Mouse (Mus musculus) limb, embryonic 14.5 days (tissue): Measurements from ENCODE around the gene Sema4c. TPM values are rescaled to one million over a fixed set of nuclear protein-coding genes. Genes with fewer than 3 reads are reported as not detected.

Experiments used
- ATAC-seq: fragments of 200-750 bp; cut with Nextera tagmentation; 2 replicates; pipeline ENCODE4 v1.8.0; 2017; ENCODE audit warnings: low read depth, moderate number of reproducible peaks, moderate TSS enrichment; ENCODE audit not compliant: low FRiP score
- DNase-seq: peaks from one replicate; pipeline ENCODE4 v3.0.0-alpha.2; 2015; ENCODE audit warnings: low spot score
- H3K27ac ChIP-seq: fragments of 300-500 bp; sonication (generic); replicated peaks from 2 replicates; pipeline ENCODE4 v1.5.1; 2014; ENCODE audit warnings: low read depth, mild to moderate bottlenecking, low read length, moderate library complexity, mixed read lengths
- H3K27me3 ChIP-seq: fragments of 300-500 bp; sonication (generic); 2 replicates; pipeline ENCODE4 v1.6.1; 2014; ENCODE audit warnings: low read length, mixed read lengths; ENCODE audit not compliant: control insufficient read depth, insufficient read depth
- H3K36me3 ChIP-seq: fragments of 300-500 bp; sonication (generic); 2 replicates; pipeline ENCODE4 v1.6.1; 2014; ENCODE audit warnings: mild to moderate bottlenecking, low read length, moderate library complexity, mixed read lengths; ENCODE audit not compliant: control insufficient read depth, insufficient read depth
- H3K4me1 ChIP-seq: fragments of 300-500 bp; sonication (generic); 2 replicates; pipeline ENCODE4 v1.6.1; 2014; ENCODE audit warnings: antibody characterized with exemption, low read length, mixed read lengths; ENCODE audit not compliant: control insufficient read depth, insufficient read depth
- H3K4me2 ChIP-seq: fragments of 300-500 bp; sonication (generic); replicated peaks from 2 replicates; pipeline ENCODE4 v1.6.1; 2014; ENCODE audit warnings: low read depth, mild to moderate bottlenecking, low read length, moderate library complexity; ENCODE audit not compliant: severe bottlenecking
- H3K4me3 ChIP-seq: fragments of 300-500 bp; sonication (generic); replicated peaks from 2 replicates; pipeline ENCODE4 v1.5.1; 2014; ENCODE audit warnings: low read length
- H3K9ac ChIP-seq: fragments of 300-500 bp; sonication (generic); 2 replicates; pipeline ENCODE4 v1.6.1; 2014; ENCODE audit warnings: mild to moderate bottlenecking, low read depth, low read length, moderate library complexity; ENCODE audit not compliant: severe bottlenecking
- H3K9me3 ChIP-seq: fragments of 300-500 bp; sonication (generic); 2 replicates; pipeline ENCODE4 v1.6.1; 2016; ENCODE audit warnings: low read length; ENCODE audit not compliant: control insufficient read depth
- POLR2A ChIP-seq: fragments of 200-500 bp; IDR thresholded peaks from 2 replicates; pipeline ENCODE4 v1.8.0; 2012; ENCODE audit warnings: inconsistent platforms, mild to moderate bottlenecking, moderate library complexity, borderline replicate concordance; ENCODE audit not compliant: insufficient read depth, insufficient read length; ENCODE audit errors: extremely low read depth
- WGBS: fragments of 180-500 bp; shearing (Covaris S2); extraction: QIAGEN DNeasy Blood & Tissue Kit; methylation state at CpG from one replicate; pipeline ENCODE4 v1.1.7; 2014; 5-methylcytosine and 5-hydroxymethylcytosine counted together
- polyA plus RNA-seq, 2 experiments: library from polyadenylated mRNA; depleted of rRNA in 1 of 2; stranded (reverse) in 1 of 2; unstranded in 1 of 2; fragments of >200 nt; fragmentation: Nextera tagmentation in 1 of 2; extraction: Ambion mirVana in 1 of 2; gene quantifications; 2 replicates each; pipeline versions ENCODE4 v1.2.1 to v1.2.3; 2012 to 2014

Sema4c gene
- polyA plus RNA-seq, 2 experiments: 2.0 to 45.9 TPM

DNA sequence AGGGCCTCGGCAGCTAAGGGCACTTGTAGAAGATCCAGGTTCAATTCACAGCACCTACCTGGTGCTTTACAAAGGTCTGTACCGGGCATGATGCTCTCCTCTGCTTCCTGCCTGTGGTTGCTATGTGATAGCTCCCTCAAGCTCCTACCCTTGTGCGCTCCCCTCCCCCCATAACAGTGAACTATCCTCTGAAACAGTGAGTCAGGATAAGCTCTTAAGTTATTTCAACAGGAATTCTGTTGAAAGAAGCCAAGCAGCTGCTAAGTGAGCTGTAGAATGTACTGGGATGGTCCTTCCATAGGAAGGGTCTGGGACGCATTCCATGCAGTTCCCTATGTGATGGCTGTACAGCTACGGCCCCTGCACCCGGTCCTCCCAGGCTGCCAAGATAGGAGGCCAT, 24.6 kb downstream of the Sema4c start:
- TF ChIP-seq POLR2A: no peak
- ATAC-seq (0 out of 2 replicates have a peak, but pooled peaks have one; percentile 23), DNase-seq (no peak)
- H3K9ac ChIP-seq: no peak overlapping the region
- no peak overlapping the region for H3K27ac ChIP-seq
- H3K4me1 ChIP-seq: no peaks in the 10 kb centered on the region
- H3K4me2 ChIP-seq: no peak overlapping the region
- no peak overlapping the region for H3K4me3 ChIP-seq
- H3K27me3 ChIP-seq: no peaks in the 10 kb centered on the region
- H3K36me3 ChIP-seq: peaks cover 25% of the 10 kb centered on the region
- H3K9me3 ChIP-seq: no peaks in the 10 kb centered on the region
- 72% methylated on average over 6 of the region's 6 CpGs for WGBS

GRCm38 (mm10) chr1:36531461-36531860, 26.7 kb downstream of the Sema4c start:
- WGBS: 95% methylated on average over 12 of the region's 12 CpGs
- no peaks in the 10 kb centered on the region for H3K9me3 ChIP-seq
- no peaks in the 10 kb centered on the region for H3K4me1 ChIP-seq
- DNase-seq (no peak), ATAC-seq (no peak)
- H3K27ac ChIP-seq: no peak overlapping the region
- no peak for TF ChIP-seq POLR2A
- no peak overlapping the region for H3K4me3 ChIP-seq
- H3K27me3 ChIP-seq: no peaks in the 10 kb centered on the region
- H3K9ac ChIP-seq: no peak overlapping the region
- peaks cover 24% of the 10 kb centered on the region for H3K36me3 ChIP-seq
- H3K4me2 ChIP-seq: no peak overlapping the region

DNA sequence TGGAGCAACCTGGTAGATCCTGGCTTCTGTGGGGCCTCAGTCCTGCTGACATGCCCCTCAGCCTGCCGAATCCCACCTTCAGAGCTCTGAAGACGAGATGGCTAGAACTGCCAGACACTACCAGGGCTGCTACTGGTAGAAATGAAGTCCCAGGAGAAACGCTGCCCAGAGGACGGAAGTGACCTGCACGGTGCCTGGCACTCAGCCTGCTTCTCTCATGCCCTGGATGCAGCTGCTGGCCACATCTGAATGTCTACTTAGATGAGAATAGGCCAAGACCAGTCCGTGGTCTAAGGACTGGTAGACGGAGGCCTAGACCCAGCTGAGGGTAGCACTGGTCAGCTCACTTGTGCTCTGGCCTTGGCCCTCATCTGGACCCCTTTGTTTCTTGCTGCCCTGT, 27.2 kb downstream of the Sema4c start:
- Histone ChIP-seq H3K36me3 (peaks cover 29% of the 10 kb centered on the region), H3K9me3 (no peaks in the 10 kb centered on the region), H3K4me3 (no peak overlapping the region), H3K4me1 (no peaks in the 10 kb centered on the region), H3K27me3 (no peaks in the 10 kb centered on the region), H3K9ac (no peak overlapping the region), H3K27ac (no peak overlapping the region), H3K4me2 (no peak overlapping the region)
- 91% methylated on average over 7 of the region's 7 CpGs for whole genome bisulfite sequencing
- no peak for DNase-seq
- no peak for TF ChIP-seq POLR2A
- no peak for ATAC-seq

DNA sequence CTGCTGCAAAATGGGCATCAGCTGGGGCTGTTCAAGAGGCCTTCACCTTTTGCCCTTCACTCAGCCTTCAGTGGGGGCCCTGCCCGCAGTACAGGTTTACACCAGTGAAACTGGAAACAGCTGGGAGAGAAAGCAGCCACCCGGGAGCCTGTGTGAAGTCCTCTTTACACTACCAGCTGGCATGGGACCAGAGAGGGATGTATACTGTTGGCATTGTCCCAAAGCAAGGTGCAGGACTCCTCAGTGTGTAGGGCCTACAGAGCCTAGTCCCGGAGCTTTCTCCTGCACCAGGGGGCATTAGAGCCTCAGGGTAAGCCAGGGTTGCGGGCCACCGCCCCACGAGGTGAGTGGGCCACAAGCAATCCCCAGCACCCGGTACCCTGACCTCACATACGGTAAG, 27.7 kb downstream of the Sema4c start:
- Histone ChIP-seq H3K27ac (no peak overlapping the region), H3K27me3 (no peaks in the 10 kb centered on the region), H3K9ac (no peak overlapping the region), H3K9me3 (no peaks in the 10 kb centered on the region), H3K4me2 (no peak overlapping the region), H3K36me3 (peaks cover 33% of the 10 kb centered on the region), H3K4me3 (no peak overlapping the region), H3K4me1 (no peaks in the 10 kb centered on the region)
- DNase-seq: no peak
- WGBS: 65% methylated on average over 8 of the region's 8 CpGs
- no peak for TF ChIP-seq POLR2A
- ATAC-seq: no peak

DNA sequence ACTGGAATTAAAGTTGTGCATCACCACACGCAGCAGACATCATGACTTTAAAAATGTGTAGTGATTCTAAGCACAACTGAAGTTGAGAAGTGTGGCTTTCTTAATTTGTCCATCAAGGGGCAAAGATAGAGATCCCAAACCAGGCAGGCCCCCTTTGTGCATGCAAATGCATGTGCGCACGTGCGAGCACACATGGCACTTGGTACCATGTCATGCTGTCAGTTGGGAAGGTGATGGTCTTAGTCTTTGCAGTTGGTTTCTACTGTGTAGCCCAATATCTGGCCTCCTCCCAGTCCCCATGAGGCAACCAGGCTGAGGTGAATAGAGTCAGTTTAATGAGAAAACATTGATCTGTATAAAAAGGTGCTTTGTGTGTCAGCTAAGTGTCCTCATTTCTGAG, 28.3 kb downstream of the Sema4c start:
- WGBS: 90% methylated on average over 4 of the region's 4 CpGs

GRCm38 (mm10) chr1:36529274-36529673, 28.9 kb downstream of the Sema4c start:
- DNase-seq (no peak), ATAC-seq (no peak)
- WGBS: 84% methylated on average over 4 of the region's 4 CpGs
- H3K4me1 ChIP-seq: no peaks in the 10 kb centered on the region
- no peak overlapping the region for H3K4me3 ChIP-seq
- H3K4me2 ChIP-seq: no peak overlapping the region
- no peak for TF ChIP-seq POLR2A
- H3K9ac ChIP-seq: no peak overlapping the region
- H3K27me3 ChIP-seq: no peaks in the 10 kb centered on the region
- H3K27ac ChIP-seq: no peak overlapping the region
- H3K9me3 ChIP-seq: no peaks in the 10 kb centered on the region
- peaks cover 45% of the 10 kb centered on the region for H3K36me3 ChIP-seq

More for the DNA sequence above, 28.3 kb downstream of the Sema4c start:
- no peaks in the 10 kb centered on the region for H3K9me3 ChIP-seq
- H3K4me2 ChIP-seq: no peak overlapping the region
- no peak overlapping the region for H3K9ac ChIP-seq
- no peak overlapping the region for H3K27ac ChIP-seq
- DNase-seq (no peak), ATAC-seq (no peak)
- H3K4me1 ChIP-seq: no peaks in the 10 kb centered on the region
- H3K36me3 ChIP-seq: peaks cover 39% of the 10 kb centered on the region
- no peak overlapping the region for H3K4me3 ChIP-seq
- TF ChIP-seq POLR2A: no peak
- no peaks in the 10 kb centered on the region for H3K27me3 ChIP-seq
